Mouse (Mus musculus) small intestine, adult 2 months (tissue): ENCODE results near the gene Olfr1428. TPM values are rescaled to one million over a fixed set of nuclear protein-coding genes. Genes with fewer than 3 reads are reported as not detected.
"Not testable (repeated sequence)": the region's sequence is repeated elsewhere in the genome, so short reads cannot be mapped to it uniquely, and the experiment has no call there.

Experiments
- H3K27ac ChIP-seq: fragments of 200-500 bp; 2 replicates; pipeline ENCODE4 v1.5.1; 2012; ENCODE audit warnings: low read depth, low read length, control low read depth, inconsistent platforms; ENCODE audit not compliant: insufficient read depth
- H3K27me3 ChIP-seq: fragments of 200-500 bp; 2 replicates; pipeline ENCODE4 v1.6.1; 2012; ENCODE audit warnings: mild to moderate bottlenecking, moderate library complexity, low read length, inconsistent platforms; ENCODE audit not compliant: control insufficient read depth, insufficient read depth
- H3K36me3 ChIP-seq: fragments of 200-500 bp; 2 replicates; pipeline ENCODE4 v1.6.1; 2012; ENCODE audit warnings: mild to moderate bottlenecking, low read length, control low read depth, inconsistent platforms; ENCODE audit not compliant: control insufficient read depth, insufficient read depth
- H3K4me1 ChIP-seq: fragments of 200-500 bp; 2 replicates; pipeline ENCODE4 v1.6.1; 2012; ENCODE audit warnings: low read length, inconsistent platforms, mixed read lengths; ENCODE audit not compliant: control insufficient read depth, insufficient read depth, insufficient read length
- H3K4me3 ChIP-seq: fragments of 200-500 bp; 2 replicates; pipeline ENCODE4 v1.5.1; 2012; ENCODE audit warnings: low read depth, mild to moderate bottlenecking, control low read depth, inconsistent platforms, low read length, moderate library complexity
- CTCF ChIP-seq: fragments of 200-500 bp; IDR thresholded peaks from 2 replicates; pipeline ENCODE4 v1.5.1; 2012; ENCODE audit warnings: low read depth, mild to moderate bottlenecking, control low read depth, inconsistent platforms, low read length, moderate library complexity, mixed read lengths; ENCODE audit not compliant: insufficient replicate concordance, insufficient read length; ENCODE audit errors: extremely low read depth
- POLR2A ChIP-seq: fragments of 200-500 bp; IDR thresholded peaks from 2 replicates; pipeline ENCODE4 v1.6.1; 2012; ENCODE audit warnings: low read depth, mild to moderate bottlenecking, control low read depth, inconsistent platforms, low read length, moderate library complexity
- WGBS: fragments of 180-500 bp; shearing (Covaris S2); methylation state at CpG from one replicate; pipeline ENCODE4 v1.1.7; 2018; 5-methylcytosine and 5-hydroxymethylcytosine counted together
- polyA plus RNA-seq: library from polyadenylated mRNA; depleted of rRNA; stranded (reverse); fragments of >200 nt; gene quantifications from 2 replicates; pipeline ENCODE4 v1.2.3, GENCODE M21; 2012; rRNA removed

The Olfr1428 gene
- polyA plus RNA-seq, 1 experiment: not detected

- H3K4me1 ChIP-seq: no peaks in the 10 kb centered on the region
- 93% methylated on average over 2 of the region's 2 CpGs for WGBS
- no peaks in the 10 kb centered on the region for H3K36me3 ChIP-seq
- no peak for TF ChIP-seq POLR2A
- no peaks in the 10 kb centered on the region for H3K27me3 ChIP-seq
- H3K27ac ChIP-seq: no peak within 1 kb of the TSS
- H3K4me3 ChIP-seq: no peak within 1 kb of the TSS
Observed at GRCm38 (mm10) chr19:12103234-12103633, 12.5 kb downstream of the Olfr1428 start, which contains the start of gene Olfr1427. Gene Olfr1427, minus strand, starts transcription at chr19:12103334.

GRCm38 (mm10) chr19:12091913-12092312 is 23.8 kb downstream of the Olfr1428 start, which contains the start of gene Olfr1426:
Gene Olfr1426, minus strand, starts transcription at chr19:12092013.
- H3K4me3 ChIP-seq: no peak within 1 kb of the TSS
- no peaks in the 10 kb centered on the region for H3K36me3 ChIP-seq
- TF ChIP-seq POLR2A (no peak), CTCF (no peak)
- 78% methylated on average over 1 of the region's 1 CpGs for WGBS
- peaks cover 3% of the 10 kb centered on the region for H3K4me1 ChIP-seq
- H3K27me3 ChIP-seq: no peaks in the 10 kb centered on the region
- H3K27ac ChIP-seq: no peak within 1 kb of the TSS

DNA sequence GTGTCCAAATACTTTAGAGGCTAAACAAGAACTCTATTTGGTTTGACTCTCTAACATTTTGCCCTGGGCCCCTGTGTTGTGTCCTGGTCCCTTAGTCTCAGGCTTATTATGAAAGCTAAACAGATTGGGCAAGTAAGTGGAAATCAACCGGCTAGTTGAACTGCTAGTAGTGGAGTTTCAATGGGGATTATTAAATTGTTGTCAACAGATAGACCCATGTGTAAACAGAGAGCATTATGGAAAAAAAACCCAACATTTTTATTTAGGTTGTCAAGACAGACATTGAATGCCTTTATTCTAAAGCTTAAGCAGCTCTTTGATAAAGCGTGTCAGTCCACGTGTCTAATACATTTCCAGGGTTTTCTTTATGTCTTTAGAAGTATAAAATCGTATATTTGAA is 38.1 kb downstream of the Olfr1428 start, which contains the start of gene Olfr1425:
Gene Olfr1425 (minus strand): TSS at position 101 of the 400 bp plus-strand sequence.
- H3K4me3 ChIP-seq, H3K4me1 ChIP-seq, H3K27ac ChIP-seq, H3K36me3 ChIP-seq, H3K27me3 ChIP-seq: not testable (repeated sequence)
- 83% methylated on average over 4 of the region's 4 CpGs for WGBS

- not testable (repeated sequence) for H3K27ac ChIP-seq, H3K36me3 ChIP-seq, H3K4me3 ChIP-seq, H3K4me1 ChIP-seq, H3K27me3 ChIP-seq
- WGBS: 79% methylated on average over 1 of the region's 1 CpGs
Observed at GRCm38 (mm10) chr19:12069546-12069945, 46.2 kb downstream of the Olfr1428 start.

- H3K27me3 ChIP-seq, H3K27ac ChIP-seq, H3K36me3 ChIP-seq, H3K4me3 ChIP-seq, H3K4me1 ChIP-seq: not testable (repeated sequence)
- WGBS: 61% methylated on average over 1 of the region's 1 CpGs
Observed at GRCm38 (mm10) chr19:12067806-12068205, 47.9 kb downstream of the Olfr1428 start.

- H3K4me3 ChIP-seq, H3K27ac ChIP-seq, H3K4me1 ChIP-seq, H3K36me3 ChIP-seq, H3K27me3 ChIP-seq: not testable (repeated sequence)
- WGBS: 87% methylated on average over 1 of the region's 1 CpGs
Observed at GRCm38 (mm10) chr19:12062582-12062981, 53.1 kb downstream of the Olfr1428 start, which contains the start of gene Olfr1424. Gene Olfr1424, minus strand, starts transcription at chr19:12062682.

Other genes starting within 250 kb of the Olfr1428 start
- not detected in 2 replicates for gene Olfr1419, start 240.8 kb downstream of the Olfr1428 start, polyA plus RNA-seq
- not detected in 2 replicates for gene Olfr1420, start 229.3 kb downstream of the Olfr1428 start, polyA plus RNA-seq
- 6.6 and 12.2 TPM in 2 replicates for gene Patl1, start 203.5 kb downstream of the Olfr1428 start, polyA plus RNA-seq
- 7.0 and 12.0 TPM in 2 replicates for gene Osbp, start 150.0 kb downstream of the Olfr1428 start, polyA plus RNA-seq
- gene Olfr1423, start 74.6 kb downstream of the Olfr1428 start, polyA plus RNA-seq: not detected in 2 replicates
- not detected in 2 replicates for gene Olfr1424, start 53.2 kb downstream of the Olfr1428 start, polyA plus RNA-seq
- not detected in 2 replicates for gene Olfr1425, start 38.2 kb downstream of the Olfr1428 start, polyA plus RNA-seq
- not detected in 2 replicates for gene Olfr1426, start 23.9 kb downstream of the Olfr1428 start, polyA plus RNA-seq
- gene Olfr1427, start 12.6 kb downstream of the Olfr1428 start, polyA plus RNA-seq: not detected in 2 replicates
- not detected in 2 replicates for gene Olfr76, start 7.3 kb upstream of the Olfr1428 start, polyA plus RNA-seq
- gene Olfr1555-ps1, start 54.2 kb upstream of the Olfr1428 start, polyA plus RNA-seq: not detected in 2 replicates
- not detected in 2 replicates for gene Olfr1431, start 84.7 kb upstream of the Olfr1428 start, polyA plus RNA-seq
- gene Olfr1432, start 116.7 kb upstream of the Olfr1428 start, polyA plus RNA-seq: not detected in 2 replicates
- not detected in 2 replicates for gene Olfr262, start 125.8 kb upstream of the Olfr1428 start, polyA plus RNA-seq
- gene Olfr235, start 145.1 kb upstream of the Olfr1428 start, polyA plus RNA-seq: not detected in 2 replicates
- not detected in 2 replicates for gene Olfr1434, start 164.0 kb upstream of the Olfr1428 start, polyA plus RNA-seq
- not detected in 2 replicates for gene Olfr1436, start 183.2 kb upstream of the Olfr1428 start, polyA plus RNA-seq
- gene Olfr1437, start 209.2 kb upstream of the Olfr1428 start, polyA plus RNA-seq: not detected in 2 replicates
- not detected in 2 replicates for gene Olfr1438-ps1, start 220.0 kb upstream of the Olfr1428 start, polyA plus RNA-seq